Mouse (Mus musculus) forebrain, embryonic 12.5 days (tissue): ENCODE data around the gene Pfdn4. TPM values are rescaled to one million over a fixed set of nuclear protein-coding genes. Genes with fewer than 3 reads are reported as not detected.

Experiments used
- ATAC-seq: fragments of 200-750 bp; cut with Nextera tagmentation; 2 replicates; pipeline ENCODE4 v1.8.0; 2017; ENCODE audit warnings: moderate TSS enrichment; ENCODE audit not compliant: low FRiP score
- H3K27ac ChIP-seq: fragments of 300-500 bp; sonication (generic); 2 replicates; pipeline ENCODE4 v1.5.1; 2016; ENCODE audit warnings: mild to moderate bottlenecking
- H3K27me3 ChIP-seq: fragments of 300-500 bp; sonication (generic); 2 replicates; pipeline ENCODE4 v1.6.1; 2016; ENCODE audit warnings: mild to moderate bottlenecking
- H3K36me3 ChIP-seq: fragments of 300-500 bp; sonication (generic); replicated peaks from 2 replicates; pipeline ENCODE4 v1.6.1; 2016; ENCODE audit warnings: mild to moderate bottlenecking
- H3K4me1 ChIP-seq: fragments of 300-500 bp; sonication (generic); 2 replicates; pipeline ENCODE4 v1.6.1; 2016
- H3K4me2 ChIP-seq: fragments of 300-500 bp; sonication (generic); 2 replicates; pipeline ENCODE4 v1.6.1; 2016; ENCODE audit warnings: mild to moderate bottlenecking, moderate library complexity
- H3K4me3 ChIP-seq: fragments of 300-500 bp; sonication (generic); replicated peaks from 2 replicates; pipeline ENCODE4 v1.5.1; 2016; ENCODE audit warnings: mild to moderate bottlenecking
- H3K9ac ChIP-seq: fragments of 300-500 bp; sonication (generic); 2 replicates; pipeline ENCODE4 v1.6.1; 2016; ENCODE audit warnings: mild to moderate bottlenecking
- H3K9me3 ChIP-seq: fragments of 300-500 bp; sonication (generic); 2 replicates; pipeline ENCODE4 v1.6.1; 2016
- WGBS: fragments of 180-500 bp; shearing (Covaris S2); methylation state at CpG from one replicate; pipeline ENCODE4 v1.1.7; 2016; 5-methylcytosine and 5-hydroxymethylcytosine counted together
- polyA plus RNA-seq: library from polyadenylated mRNA; unstranded; fragments of >200 nt; fragmentation: Nextera tagmentation; extraction: Ambion mirVana; gene quantifications from 2 replicates; pipeline ENCODE4 v1.2.1, GENCODE M21; 2016

Pfdn4 gene
- polyA plus RNA-seq, 1 experiment from 2014 or later = 140 TPM

DNA sequence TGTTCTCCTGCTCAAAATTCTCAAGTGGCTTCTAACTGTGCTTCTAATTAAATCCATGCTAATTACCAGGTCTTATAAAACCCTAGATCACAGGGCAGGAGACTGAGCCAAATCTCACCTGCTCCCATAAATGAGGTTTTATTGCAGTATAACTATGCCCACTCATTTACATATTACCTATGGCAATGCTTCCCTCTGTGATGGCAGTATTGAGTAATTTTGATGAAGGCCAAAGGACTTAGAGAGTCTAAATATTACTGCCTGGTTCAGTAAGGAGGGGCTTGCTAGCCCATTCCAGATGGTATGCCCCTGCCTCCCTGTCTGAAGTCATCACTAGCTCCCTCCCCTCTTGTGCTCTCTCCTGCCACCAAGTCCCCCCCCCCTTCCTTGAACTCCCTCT, 39.6 kb downstream of the Pfdn4 start:
- Histone ChIP-seq H3K36me3 (no peaks in the 10 kb centered on the region), H3K9me3 (no peaks in the 10 kb centered on the region), H3K4me1 (no peaks in the 10 kb centered on the region), H3K27me3 (no peaks in the 10 kb centered on the region; the same call in 1 of the 2 replicates), H3K4me3 (no peak overlapping the region), H3K4me2 (no peak overlapping the region), H3K27ac (no peak overlapping the region; the same call in 1 of the 2 replicates), H3K9ac (no peak overlapping the region)
- no peak for ATAC-seq

DNA sequence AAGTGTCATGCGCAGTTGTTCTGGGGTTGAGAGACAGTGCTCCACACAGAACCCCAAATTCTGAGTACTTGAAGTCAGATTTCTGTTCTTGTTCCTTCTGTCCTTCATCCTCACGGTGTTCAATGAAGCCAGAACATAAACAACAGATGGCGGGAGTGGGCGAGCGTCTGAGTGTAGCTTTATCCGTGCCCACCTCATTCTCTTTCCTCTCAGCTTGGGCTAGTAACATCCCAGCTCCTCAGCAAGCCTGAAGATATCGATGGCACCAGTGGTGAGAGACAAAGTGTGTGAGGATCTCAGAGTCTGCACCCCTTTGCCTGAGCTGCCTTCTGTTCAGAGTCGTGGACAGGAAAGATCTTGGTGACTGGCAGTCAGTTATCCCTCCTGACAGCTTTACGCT, 43.0 kb downstream of the Pfdn4 start:
- WGBS = 87% methylated on average over 9 of the region's 9 CpGs
- ATAC-seq = no peak

DNA sequence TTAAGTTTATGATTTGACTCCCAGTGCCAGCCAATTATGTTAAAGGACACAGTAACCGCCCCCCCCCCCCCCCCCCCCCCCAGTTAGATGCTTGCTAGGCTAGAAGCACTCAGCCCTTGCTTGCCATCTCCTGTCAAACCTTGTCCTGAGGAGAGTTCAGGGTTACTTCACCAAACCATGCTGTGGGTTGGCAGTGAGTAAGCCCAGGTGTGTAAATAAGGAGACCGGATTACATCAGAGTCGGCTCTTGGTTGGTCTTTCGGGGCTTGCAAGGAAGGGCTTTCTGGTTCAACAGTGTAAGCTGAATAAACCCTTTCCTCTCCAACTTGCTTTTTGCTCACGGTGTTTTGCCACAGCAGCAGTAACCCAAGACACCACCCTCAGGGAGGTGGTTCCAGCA, 47.4 kb downstream of the Pfdn4 start:
- H3K27me3 ChIP-seq = no peaks in the 10 kb centered on the region
- H3K4me3 ChIP-seq = no peak overlapping the region
- H3K4me1 ChIP-seq = peaks cover 24% of the 10 kb centered on the region
- no peaks in the 10 kb centered on the region for H3K9me3 ChIP-seq
- no peak for ATAC-seq
- WGBS = 80% methylated on average over 5 of the region's 5 CpGs
- H3K27ac ChIP-seq = no peak overlapping the region
- H3K36me3 ChIP-seq = no peaks in the 10 kb centered on the region
- H3K9ac ChIP-seq = no peak overlapping the region
- H3K4me2 ChIP-seq = no peak overlapping the region

More for the DNA sequence above, 43.0 kb downstream of the Pfdn4 start:
- H3K36me3 ChIP-seq = no peaks in the 10 kb centered on the region
- no peak overlapping the region for H3K27ac ChIP-seq
- no peaks in the 10 kb centered on the region for H3K27me3 ChIP-seq
- H3K9ac ChIP-seq = no peak overlapping the region
- H3K4me2 ChIP-seq = no peak overlapping the region
- no peaks in the 10 kb centered on the region for H3K4me1 ChIP-seq
- no peaks in the 10 kb centered on the region for H3K9me3 ChIP-seq
- H3K4me3 ChIP-seq = no peak overlapping the region

DNA sequence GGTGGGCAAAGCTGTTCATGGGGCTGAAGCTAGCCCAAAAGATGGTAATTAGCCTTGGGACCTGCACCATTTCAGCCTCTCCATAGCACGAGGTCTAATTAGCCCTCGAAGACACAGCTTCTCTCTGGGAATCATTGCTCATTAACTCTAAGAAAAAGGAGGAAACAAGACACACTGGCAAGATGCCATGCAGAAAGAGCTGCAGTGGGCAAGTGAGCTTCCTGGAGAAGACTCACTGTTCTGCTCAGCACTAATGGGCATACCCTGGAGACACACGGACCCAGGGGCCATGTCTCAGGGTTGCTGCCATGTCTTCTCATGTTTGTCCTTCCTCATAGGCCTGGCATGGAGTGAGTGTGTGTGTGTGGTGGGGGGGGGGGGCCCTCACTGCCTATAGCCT, 47.9 kb downstream of the Pfdn4 start:
- Histone ChIP-seq H3K9ac (no peak overlapping the region), H3K27me3 (no peaks in the 10 kb centered on the region), H3K4me1 (peaks cover 26% of the 10 kb centered on the region), H3K36me3 (no peaks in the 10 kb centered on the region), H3K9me3 (no peaks in the 10 kb centered on the region), H3K27ac (no peak overlapping the region), H3K4me2 (no peak overlapping the region), H3K4me3 (no peak overlapping the region)
- peak; percentile 67; the same call in 1 of the 2 replicates for ATAC-seq
- 46% methylated on average over 3 of the region's 3 CpGs for WGBS

DNA sequence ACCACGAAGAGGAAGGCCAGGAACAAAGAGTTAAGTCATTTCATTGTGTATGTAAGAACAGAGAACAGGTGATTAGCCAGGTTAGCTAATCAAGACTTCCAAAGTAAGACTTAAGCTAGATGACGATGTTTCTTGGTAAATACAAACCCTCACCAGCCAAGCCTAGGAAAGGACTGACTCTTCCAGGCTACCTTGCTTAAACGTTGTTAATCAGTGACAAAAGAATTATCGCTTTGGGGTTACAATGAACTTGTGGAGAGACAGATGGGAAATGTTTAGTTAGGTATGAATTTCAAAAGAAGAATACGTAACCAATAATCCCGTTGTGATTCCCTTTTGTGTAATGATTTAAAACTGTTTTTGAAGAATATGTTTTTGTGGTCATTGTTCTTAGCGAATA, 48.7 kb downstream of the Pfdn4 start:
- 84% methylated on average over 7 of the region's 7 CpGs for WGBS
- Histone ChIP-seq H3K9ac (no peak overlapping the region), H3K9me3 (no peaks in the 10 kb centered on the region), H3K27ac (no peak overlapping the region), H3K4me1 (peaks cover 32% of the 10 kb centered on the region), H3K4me3 (no peak overlapping the region), H3K27me3 (no peaks in the 10 kb centered on the region), H3K36me3 (no peaks in the 10 kb centered on the region), H3K4me2 (no peak overlapping the region)
- ATAC-seq = no peak

DNA sequence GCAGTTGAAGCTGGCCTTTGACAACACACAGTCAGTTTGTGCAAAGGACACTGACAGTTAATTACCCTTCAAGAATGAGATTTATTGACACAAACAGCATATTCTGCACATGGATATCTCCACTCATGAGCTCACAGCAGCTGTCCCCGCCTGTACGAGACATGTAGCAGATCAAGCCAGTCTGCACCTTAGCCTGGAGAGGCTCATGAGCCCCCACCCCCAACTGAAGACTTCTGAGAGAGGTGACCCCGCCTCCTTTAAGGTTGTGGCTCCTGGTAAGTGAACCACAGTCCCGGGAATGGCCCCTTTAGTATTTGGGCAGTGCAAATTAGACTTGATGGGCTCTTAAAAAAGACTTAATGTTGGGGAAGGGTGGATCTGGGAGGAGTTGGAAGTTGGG, 49.5 kb downstream of the Pfdn4 start:
- Histone ChIP-seq H3K4me1 (peaks cover 32% of the 10 kb centered on the region), H3K36me3 (no peaks in the 10 kb centered on the region), H3K9ac (no peak overlapping the region)

DNA sequence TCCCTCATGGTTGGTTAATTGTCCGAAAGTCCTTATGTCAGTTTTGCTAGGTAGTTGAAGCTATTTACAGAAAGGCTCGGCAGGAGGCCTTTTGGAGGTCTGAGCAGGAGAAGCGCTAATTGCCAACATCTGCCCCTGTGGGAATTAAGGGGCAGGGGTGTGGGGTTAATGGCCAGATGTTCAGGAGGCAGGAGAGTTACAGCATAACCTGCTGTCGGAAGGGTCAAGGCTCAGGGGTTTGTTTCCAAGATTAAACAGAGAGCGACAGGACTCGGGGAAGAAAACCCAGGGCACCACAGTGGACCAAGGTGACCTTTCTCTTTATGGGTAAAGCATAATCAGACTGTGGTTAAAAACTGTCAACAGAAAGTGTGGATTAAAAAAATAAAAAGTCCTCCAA, 51.3 kb downstream of the Pfdn4 start:
- H3K27ac ChIP-seq = no peak overlapping the region
- no peaks in the 10 kb centered on the region for H3K27me3 ChIP-seq
- H3K9ac ChIP-seq = no peak overlapping the region
- H3K9me3 ChIP-seq = no peaks in the 10 kb centered on the region
- WGBS = 10% methylated on average over 6 of the region's 6 CpGs
- H3K4me2 ChIP-seq = no peak overlapping the region
- H3K4me1 ChIP-seq = peaks cover 48% of the 10 kb centered on the region
- H3K36me3 ChIP-seq = no peaks in the 10 kb centered on the region
- no peak for ATAC-seq
- no peak overlapping the region for H3K4me3 ChIP-seq

More for the DNA sequence above, 49.5 kb downstream of the Pfdn4 start:
- 63% methylated on average over 4 of the region's 4 CpGs for WGBS
- Histone ChIP-seq H3K27me3 (no peaks in the 10 kb centered on the region), H3K9me3 (no peaks in the 10 kb centered on the region), H3K4me3 (no peak overlapping the region), H3K27ac (no peak overlapping the region), H3K4me2 (no peak overlapping the region)
- ATAC-seq = no peak

DNA sequence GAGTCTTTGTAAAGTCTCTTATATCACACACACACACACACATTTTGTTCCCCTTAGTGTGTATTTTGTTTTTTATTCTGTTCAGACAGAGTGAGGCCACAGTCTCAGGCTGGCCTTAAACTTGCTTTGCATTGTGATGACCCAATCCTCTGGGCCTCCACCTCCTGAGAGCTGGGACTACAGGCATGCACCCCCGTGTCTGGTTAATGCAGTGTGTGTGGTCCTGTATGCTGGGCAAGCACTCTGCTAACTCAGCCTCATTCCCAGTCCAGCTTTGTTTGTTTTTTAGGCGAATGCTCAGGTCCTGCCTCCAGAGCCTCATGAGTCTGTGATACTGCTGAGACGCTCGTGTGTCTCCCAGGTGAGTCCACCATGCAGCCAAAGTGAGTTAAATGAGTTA, 51.8 kb downstream of the Pfdn4 start:
- H3K9ac ChIP-seq = no peak overlapping the region
- H3K27ac ChIP-seq = 0 out of 2 replicates have a peak overlapping the region, but pooled peaks have one; percentile 31
- 20% methylated on average over 4 of the region's 4 CpGs for WGBS
- H3K36me3 ChIP-seq = no peaks in the 10 kb centered on the region
- no peak overlapping the region for H3K4me3 ChIP-seq
- no peak for ATAC-seq
- H3K4me2 ChIP-seq = no peak overlapping the region
- H3K4me1 ChIP-seq = peaks cover 48% of the 10 kb centered on the region
- no peaks in the 10 kb centered on the region for H3K27me3 ChIP-seq
- H3K9me3 ChIP-seq = no peaks in the 10 kb centered on the region

DNA sequence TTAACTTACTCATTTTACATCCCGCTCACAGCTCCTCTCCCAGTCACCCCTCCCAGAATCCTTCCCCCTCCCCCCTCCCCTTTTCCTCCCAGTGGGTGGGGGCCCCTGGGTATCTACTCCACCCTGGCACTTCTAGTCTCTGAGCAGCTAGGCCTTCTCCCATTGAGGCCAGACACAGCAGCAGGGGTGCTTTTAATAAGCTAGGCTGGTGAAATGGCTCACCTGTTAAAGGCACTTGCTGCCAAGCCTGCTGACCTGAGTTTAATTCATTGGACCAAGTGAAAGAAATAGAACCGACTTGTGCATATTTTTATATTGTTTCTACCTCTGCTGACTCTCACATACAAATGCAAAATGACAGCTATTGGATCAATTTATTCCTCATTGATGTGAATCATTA, 52.9 kb downstream of the Pfdn4 start:
- H3K36me3 ChIP-seq = no peaks in the 10 kb centered on the region

DNA sequence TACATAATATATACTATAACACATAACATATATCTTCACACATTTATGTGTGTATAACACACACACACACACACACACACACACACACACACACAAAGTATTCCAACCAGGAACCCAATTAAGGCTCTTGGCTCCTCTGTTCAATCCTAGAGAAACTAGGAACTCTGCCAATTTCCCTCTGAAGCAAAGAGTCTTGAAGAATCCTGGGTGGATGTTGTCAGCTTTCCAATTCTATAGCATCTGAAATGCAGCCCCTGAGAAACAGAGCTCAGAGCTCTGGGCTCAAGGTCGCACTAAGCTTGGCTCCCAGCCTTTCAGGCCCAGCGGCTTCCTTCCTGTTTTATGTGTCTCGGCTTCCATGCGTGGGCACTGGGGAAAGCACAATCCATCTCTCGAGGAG, 54.0 kb downstream of the Pfdn4 start:
- peak; percentile 78 for ATAC-seq
- H3K4me2 ChIP-seq = no peak overlapping the region
- H3K27ac ChIP-seq = peak overlapping the region; percentile 57; the same call in 1 of the 2 replicates
- no peaks in the 10 kb centered on the region for H3K27me3 ChIP-seq
- no peaks in the 10 kb centered on the region for H3K9me3 ChIP-seq
- H3K9ac ChIP-seq = no peak overlapping the region
- H3K4me1 ChIP-seq = peaks cover 48% of the 10 kb centered on the region
- H3K36me3 ChIP-seq = no peaks in the 10 kb centered on the region
- WGBS = 21% methylated on average over 5 of the region's 5 CpGs
- no peak overlapping the region for H3K4me3 ChIP-seq

More for the DNA sequence above, 52.9 kb downstream of the Pfdn4 start:
- 76% methylated on average over 2 of the region's 2 CpGs for WGBS
- no peaks in the 10 kb centered on the region for H3K27me3 ChIP-seq
- H3K4me2 ChIP-seq = no peak overlapping the region
- H3K9me3 ChIP-seq = no peaks in the 10 kb centered on the region
- no peak overlapping the region for H3K9ac ChIP-seq
- H3K4me3 ChIP-seq = no peak overlapping the region
- no peak for ATAC-seq
- H3K27ac ChIP-seq = peak overlapping the region; percentile 31; the same call in 1 of the 2 replicates
- peaks cover 48% of the 10 kb centered on the region for H3K4me1 ChIP-seq

DNA sequence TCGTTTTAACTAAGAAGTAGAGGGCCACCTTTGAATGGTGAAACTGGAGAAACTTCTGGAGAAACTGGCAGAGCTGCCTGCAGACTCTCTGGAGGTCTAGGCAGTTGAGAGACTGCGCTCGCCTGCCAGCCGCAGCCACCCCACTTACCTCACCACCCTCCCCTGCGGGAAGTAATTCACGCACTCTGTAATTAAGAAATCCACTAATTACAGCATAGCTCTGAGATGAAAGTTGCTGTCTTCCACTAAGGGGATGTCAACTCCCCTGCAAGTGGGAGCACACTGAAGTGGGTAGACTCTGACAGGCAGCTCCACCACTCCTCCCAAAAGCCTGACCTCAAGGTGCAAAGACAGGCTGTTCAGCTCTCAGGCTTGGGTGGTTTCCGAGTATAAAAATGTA, 55.9 kb downstream of the Pfdn4 start:
- no peak for ATAC-seq
- H3K36me3 ChIP-seq = no peaks in the 10 kb centered on the region
- no peak overlapping the region for H3K4me3 ChIP-seq
- no peak overlapping the region for H3K27ac ChIP-seq
- no peak overlapping the region for H3K9ac ChIP-seq
- H3K9me3 ChIP-seq = no peaks in the 10 kb centered on the region
- H3K27me3 ChIP-seq = peaks cover 8% of the 10 kb centered on the region; the same call in 1 of the 2 replicates
- peaks cover 40% of the 10 kb centered on the region for H3K4me1 ChIP-seq
- no peak overlapping the region for H3K4me2 ChIP-seq
- WGBS = 42% methylated on average over 7 of the region's 7 CpGs

DNA sequence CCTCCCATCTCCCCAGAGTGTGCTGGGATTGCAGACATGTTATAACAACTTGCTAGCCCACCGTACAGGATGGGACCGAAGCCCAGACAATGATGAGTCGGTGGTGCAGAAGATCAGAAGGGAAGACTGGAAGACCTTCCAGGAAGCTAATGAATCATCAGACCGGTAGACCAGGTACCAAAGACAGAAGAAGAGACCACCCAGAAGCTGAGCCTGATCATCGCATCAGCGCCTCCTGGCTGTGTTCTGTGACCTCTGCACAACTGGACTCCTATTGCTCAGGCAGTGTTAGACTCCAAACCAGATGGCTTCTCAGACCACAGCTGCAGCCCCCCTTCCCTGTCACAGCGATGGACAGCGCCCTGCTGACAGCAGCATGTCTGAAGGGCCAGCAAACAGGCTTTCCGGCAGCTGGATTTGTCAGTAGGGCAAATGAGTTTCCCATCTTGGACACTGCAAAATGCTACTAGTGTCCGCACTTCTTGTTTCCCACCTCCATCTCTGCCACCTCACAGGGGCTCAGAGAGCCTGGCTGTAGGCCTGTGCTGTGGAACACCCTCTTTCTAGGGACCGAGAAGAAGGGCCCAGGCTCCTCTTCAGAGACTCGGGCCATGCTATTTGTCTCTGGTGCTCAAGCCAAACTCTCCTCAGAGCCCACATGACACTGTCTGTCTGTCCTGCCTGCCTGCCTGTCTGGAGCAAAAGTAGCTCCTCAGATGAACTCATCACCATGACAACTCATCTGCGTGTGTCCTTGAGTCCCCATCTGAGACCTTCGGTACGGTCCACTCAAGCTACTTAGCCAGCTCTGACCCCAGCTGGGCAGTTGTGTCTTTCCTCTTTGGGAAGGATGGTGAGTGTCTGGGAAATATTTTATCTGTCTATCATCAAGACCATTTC, 68.0 kb downstream of the Pfdn4 start:
- 84% methylated on average over 15 of the region's 15 CpGs for WGBS
- no peak overlapping the region for H3K4me2 ChIP-seq
- H3K27ac ChIP-seq = no peak overlapping the region
- H3K36me3 ChIP-seq = no peaks in the 10 kb centered on the region
- H3K9ac ChIP-seq = no peak overlapping the region
- H3K4me3 ChIP-seq = no peak overlapping the region
- H3K4me1 ChIP-seq = no peaks in the 10 kb centered on the region; the same call in 1 of the 2 replicates
- no peak for ATAC-seq
- no peaks in the 10 kb centered on the region for H3K27me3 ChIP-seq
- no peaks in the 10 kb centered on the region for H3K9me3 ChIP-seq

DNA sequence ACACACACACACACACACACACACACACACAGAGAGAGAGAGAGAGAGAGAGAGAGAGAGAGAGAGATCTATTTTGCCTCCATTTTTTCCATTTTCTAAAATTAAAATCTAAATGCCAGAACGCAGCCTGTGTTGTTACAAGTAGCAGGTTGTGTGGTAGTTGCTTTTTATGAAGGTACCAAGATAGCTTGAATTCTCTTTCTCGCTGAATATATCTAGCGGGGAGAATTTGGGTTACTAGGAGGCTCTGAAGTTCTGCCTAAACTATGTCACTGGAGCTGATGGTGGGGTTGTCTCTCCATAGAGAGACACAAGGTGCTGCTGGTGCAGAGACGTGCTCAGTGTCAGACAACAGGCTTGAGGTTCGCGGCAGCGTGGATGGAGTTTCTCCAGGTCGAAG, 68.8 kb downstream of the Pfdn4 start:
- H3K4me2 ChIP-seq = no peak overlapping the region
- no peaks in the 10 kb centered on the region; the same call in 1 of the 2 replicates for H3K4me1 ChIP-seq
- ATAC-seq = no peak
- WGBS = 95% methylated on average over 8 of the region's 8 CpGs
- H3K9me3 ChIP-seq = no peaks in the 10 kb centered on the region
- no peaks in the 10 kb centered on the region for H3K27me3 ChIP-seq
- H3K27ac ChIP-seq = no peak overlapping the region
- H3K36me3 ChIP-seq = no peaks in the 10 kb centered on the region
- H3K4me3 ChIP-seq = no peak overlapping the region
- no peak overlapping the region for H3K9ac ChIP-seq
